Mouse (Mus musculus) hematopoietic stem cell, adult 5-6 weeks (primary cell): ENCODE results near the gene Aqp2. TPM values are rescaled to one million over a fixed set of nuclear protein-coding genes. Genes with fewer than 3 reads are reported as not detected.

Source experiments
- ATAC-seq, 2 experiments: fragments of 125-278 bp in 1 of 2; replicated peaks in 1 of 2; 2 replicates each; pipeline ENCODE4 v1.8.0; 2016 to 2017; ENCODE audit warnings: inconsistent platforms in 2 of 2, mild to moderate bottlenecking in 2 of 2, moderate number of reproducible peaks in 2 of 2, low read depth in 1 of 2, moderate TSS enrichment in 1 of 2; ENCODE audit not compliant: low FRiP score in 2 of 2, poor library complexity in 2 of 2, severe bottlenecking in 2 of 2, insufficient read depth in 1 of 2, low TSS enrichment in 1 of 2
- total RNA-seq: library from RNA; stranded (forward); fragments of 172-1452, 232-1000 nt; gene quantifications from 2 replicates; pipeline ENCODE4 v1.2.3, GENCODE M21; 2017

Gene Aqp2
- total RNA-seq, 1 experiment from 2014 or later, result not detected

DNA sequence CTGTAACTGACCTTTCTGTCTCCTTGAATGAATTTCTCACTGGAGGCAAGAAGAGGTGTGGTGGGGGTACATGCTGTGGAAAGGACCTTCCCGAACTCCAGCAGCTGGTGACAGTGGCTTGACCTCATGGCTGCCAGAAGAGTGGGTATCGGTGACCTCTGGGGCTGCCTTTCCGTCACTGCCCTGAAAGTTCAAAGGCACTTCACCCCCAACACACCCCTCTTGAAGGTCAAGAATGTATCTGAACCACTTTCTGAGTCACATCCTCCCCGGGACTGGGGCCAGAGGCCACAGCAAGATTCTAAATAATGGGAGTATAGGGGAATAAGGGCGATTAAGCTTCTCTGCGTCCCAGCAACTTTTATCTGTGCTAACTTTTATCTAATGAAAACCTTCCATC, 6.9 kb downstream of the Aqp2 start:
- no peak for ATAC-seq

DNA sequence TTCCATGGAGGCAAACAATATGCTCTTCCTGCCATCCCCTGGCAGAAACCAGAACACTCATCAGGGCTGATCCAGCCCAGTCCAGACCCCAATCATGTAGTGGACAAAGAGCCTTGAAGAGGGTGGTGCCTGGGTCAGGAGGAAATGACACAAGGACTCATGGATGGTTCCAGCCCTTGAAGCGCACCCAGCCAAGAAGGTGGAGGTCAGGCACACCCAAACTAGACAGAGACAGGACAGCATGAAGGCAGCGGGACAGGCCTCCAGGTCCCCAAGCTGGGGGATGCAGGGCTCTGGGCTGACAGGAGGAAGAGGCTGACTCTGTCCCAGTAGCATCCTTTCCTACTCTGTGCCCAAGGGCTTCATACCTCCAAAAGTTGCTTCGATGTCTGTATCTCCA, 7.7 kb downstream of the Aqp2 start:
- no peak for ATAC-seq

DNA sequence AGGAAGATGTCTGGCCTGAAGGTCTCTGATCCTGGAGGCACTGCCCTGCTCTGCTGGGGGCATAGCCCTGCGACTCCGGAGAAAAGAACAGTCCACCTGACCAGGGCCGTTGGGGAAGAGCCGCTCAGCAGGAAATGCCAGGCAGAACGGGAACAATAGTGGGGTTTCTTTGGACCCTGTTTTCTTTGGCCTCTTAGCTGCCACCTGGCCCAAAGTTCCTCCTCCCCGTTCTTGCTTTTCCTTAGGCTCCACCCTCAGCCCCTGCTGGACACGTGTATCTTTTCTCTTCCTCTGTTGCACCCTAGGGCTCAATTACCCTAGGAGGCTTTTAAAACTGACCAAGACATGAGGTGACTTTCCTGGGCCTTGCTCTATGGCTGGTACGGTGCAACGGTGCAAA, 10.4 kb downstream of the Aqp2 start:
- no peak for ATAC-seq

DNA sequence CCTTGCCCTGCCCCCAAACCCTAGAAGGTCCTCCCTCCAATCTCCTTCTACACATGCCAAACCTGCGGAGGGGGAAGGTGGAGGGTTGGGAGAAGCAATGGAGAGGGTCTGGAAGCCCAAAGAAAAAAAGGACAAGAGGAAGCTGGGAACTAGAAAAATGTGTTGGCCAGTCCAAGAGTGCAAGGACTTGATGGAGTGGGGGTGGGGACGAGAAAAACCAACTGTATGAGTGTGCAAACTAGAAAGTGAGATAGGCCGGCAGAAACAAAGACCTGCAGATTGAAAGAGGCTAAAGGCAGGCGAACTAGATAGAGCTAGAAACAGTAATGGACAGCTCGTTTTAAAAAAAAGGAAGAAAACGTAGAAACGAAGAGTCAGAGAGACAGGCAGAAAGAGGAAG, 10.8 kb downstream of the Aqp2 start:
- ATAC-seq, result no peak

DNA sequence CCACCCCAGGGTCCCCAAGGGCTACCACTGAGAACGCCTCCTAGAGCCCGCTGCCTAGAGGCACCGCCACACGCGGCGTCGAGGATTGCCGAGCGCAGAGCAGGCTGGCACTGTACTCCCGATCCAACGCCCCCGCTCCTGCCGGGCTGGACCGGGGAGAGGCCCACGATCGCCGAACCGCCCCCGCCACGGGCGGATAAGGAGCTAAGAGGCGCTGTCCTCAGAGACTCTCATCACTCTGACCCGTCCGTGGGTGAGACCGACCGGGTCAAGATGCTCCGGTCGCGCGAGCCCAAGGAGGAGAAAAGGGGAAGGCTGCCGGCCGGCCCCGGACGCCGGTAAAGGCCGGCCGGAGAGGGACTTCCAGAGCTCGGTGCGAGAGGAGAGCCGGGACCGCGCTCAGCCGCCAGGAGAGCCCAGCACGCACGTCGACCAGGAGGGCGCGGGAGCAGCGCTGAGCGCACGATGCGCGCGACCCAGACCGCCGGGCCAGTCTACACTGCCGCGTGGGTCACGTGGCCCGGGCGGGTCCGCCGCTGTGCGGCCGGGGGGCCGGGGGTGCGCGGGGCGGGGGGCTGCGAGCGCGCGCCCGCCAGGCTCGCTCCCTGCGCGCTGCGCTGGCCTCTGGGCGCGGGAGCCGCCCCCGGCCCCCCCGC, 11.7 kb downstream of the Aqp2 start, which contains the start of gene Aqp5:
Gene Aqp5, plus strand, starts transcription at position 354 of the 656 bp plus-strand sequence.
- ATAC-seq, result no peak

- no peak for ATAC-seq
Observed at GRCm38 (mm10) chr15:99592177-99592576, 13.3 kb downstream of the Aqp2 start.

- no peak for ATAC-seq
Observed at GRCm38 (mm10) chr15:99592877-99593276, 14.0 kb downstream of the Aqp2 start.

- no peak for ATAC-seq
Observed at GRCm38 (mm10) chr15:99594951-99595350, 16.1 kb downstream of the Aqp2 start.

DNA sequence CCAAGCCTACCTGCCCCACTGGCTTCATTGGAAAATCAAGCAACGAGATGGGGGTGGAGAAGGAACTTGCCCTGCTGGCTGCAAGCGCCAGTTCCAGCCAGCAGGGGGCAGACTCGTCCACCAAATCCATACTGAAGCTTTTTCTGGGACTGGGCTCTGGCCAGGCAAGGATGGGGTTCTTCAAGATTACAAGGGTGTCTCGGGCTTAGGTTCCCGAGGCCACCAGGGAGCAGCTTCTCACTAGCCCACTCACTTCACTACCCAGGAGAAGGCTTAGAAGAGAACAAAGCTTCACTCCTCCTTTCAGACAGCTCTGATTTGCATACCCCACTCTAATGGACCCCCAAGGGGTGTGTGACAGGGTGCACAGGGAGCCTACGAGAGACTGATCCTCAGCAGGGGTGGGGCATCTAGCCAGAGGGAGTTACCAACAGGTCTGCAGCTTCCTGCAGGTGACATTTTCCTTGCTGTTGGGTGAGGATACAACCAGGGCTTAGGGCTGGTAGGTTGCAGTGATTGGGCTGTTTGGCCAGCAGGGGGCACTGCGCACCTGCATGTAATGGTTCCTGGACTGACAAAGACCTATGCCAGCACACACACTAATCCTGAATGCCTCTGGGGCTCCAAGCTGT, 17.3 kb downstream of the Aqp2 start:
- peak; percentile 80 to 82 for ATAC-seq

DNA sequence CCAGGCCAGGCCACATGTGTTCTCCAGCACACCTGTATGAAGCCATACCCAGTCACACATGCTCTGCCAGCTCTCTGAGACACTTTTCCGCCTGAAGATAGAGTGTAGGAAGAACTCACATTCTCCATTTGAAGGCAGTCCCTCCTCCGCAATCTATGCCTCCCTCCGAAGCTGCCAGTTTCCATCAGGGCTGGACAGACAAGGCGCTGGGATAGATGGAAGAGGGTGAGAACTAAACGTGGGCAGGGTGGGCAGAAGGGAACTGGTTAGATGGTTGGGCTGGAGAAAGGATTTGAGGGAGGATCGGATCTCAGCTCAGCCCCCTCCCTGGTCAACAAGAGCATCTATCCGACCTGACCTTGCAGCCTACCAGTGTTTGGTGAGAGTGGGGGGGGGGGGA, 18.0 kb downstream of the Aqp2 start:
- ATAC-seq, result no peak

DNA sequence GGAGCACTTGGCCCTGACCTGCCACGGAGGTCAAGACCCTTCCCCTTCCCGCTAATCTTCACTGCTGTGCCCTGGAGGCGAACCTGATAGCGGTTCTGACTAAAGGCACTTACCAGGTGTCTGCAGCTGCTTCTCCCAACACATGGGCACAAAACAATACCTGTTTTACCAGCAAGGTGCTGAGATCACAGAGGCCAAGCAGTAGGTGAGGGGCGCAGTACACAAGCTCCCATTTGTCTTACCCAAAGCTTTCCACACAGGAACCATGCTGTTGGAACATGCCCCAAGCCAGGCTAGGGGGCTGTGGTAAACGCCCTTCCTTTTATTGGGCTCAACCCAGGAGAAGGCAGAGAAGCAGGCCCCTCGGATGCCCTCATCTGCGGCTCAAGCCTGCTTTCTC, 18.7 kb downstream of the Aqp2 start:
- ATAC-seq, result no peak

GRCm38 (mm10) chr15:99599245-99600070, 20.6 kb downstream of the Aqp2 start:
- ATAC-seq, result no peak

DNA sequence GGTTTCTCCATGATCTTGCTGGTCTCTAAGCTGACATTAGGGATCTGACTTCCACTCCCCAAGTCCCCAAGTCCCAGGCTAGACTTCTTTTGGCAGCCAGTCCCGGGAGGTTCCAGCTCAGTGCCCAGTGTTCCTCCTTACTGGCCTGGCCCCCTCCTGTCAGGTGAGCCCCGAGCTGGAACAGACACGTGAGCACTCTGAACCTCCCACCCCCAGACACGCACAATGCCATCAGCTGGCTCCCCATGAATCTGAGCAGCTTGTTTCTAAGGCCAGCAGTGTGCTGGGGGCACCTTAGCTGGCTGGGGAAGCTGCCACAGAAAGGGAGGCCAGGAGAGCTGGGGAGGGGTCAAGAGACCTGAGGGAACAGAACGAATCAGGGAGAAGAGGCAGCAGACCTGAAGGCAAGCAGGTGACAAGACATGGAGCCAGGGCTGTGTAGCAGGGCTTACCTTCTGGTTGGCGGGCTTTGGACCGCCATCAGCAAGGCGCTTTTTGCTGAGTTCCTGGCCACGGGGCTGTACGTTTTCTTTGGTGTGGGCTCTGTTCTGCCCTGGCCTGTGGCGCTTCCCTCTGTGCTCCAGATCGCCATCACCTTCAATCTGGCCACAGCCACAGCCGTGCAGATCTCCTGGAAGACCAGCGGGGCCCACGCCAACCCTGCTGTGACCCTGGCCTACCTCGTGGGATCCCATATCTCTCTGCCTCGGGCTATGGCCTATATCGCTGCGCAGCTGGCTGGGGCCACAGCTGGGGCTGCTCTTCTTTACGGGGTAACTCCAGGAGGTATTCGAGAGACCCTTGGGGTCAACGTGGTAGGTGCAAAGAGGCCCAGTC, 22.3 kb downstream of the Aqp2 start, which contains the start of gene Aqp6:
Gene Aqp6, plus strand, starts transcription at position 415 of the 837 bp plus-strand sequence.
- no peak for ATAC-seq

DNA sequence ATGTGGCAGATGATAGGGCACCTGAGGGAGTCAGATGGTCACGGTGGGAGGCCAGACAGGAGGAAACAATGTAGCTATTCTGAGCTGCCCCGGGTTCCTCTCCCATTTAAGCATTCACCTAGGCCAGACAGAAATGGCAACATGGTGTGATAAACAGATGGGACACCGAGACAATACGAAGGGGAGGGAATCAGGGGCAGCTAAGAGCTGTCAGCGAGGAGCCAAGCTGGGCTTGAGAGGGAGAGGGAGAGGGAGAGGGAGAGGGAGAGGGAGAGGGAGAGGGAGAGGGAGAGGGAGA, 22.9 kb downstream of the Aqp2 start:
- ATAC-seq, result no peak

DNA sequence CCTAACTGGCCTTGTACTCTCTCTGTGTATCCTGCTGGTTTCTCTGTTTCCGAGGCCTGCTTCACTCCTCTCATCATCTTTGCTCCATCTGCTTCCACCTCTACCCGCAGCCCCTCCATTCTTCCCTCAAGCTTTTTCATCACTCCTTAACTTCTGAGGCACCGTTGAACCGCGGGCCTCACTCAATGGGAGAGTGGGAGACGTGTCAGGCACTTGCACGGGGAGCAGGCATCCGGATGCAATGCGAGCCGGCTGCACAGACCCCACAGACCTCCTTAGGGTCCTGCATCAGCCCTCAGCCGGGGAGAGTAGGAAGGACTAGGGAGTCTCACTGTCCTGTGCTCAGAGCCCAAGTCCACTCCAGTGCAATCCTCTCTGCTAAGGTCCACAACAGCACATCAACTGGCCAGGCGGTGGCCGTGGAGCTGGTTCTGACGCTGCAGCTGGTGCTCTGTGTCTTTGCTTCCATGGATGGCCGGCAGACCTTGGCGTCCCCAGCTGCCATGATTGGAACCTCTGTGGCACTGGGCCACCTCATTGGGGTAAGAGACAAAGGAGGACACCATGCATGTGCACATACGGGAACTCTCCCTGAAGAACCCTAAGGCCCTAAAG, 23.5 kb downstream of the Aqp2 start:
- no peak for ATAC-seq

GRCm38 (mm10) chr15:99603216-99603615, 24.4 kb downstream of the Aqp2 start:
- no peak for ATAC-seq

- ATAC-seq, result no peak
Observed at GRCm38 (mm10) chr15:99605595-99605994, 26.7 kb downstream of the Aqp2 start.
